Mouse (Mus musculus) hindbrain, embryonic 15.5 days (tissue): ENCODE data around the gene Mtcl1. TPM values are rescaled to one million over a fixed set of nuclear protein-coding genes. Genes with fewer than 3 reads are reported as not detected.

Source experiments
- ATAC-seq: fragments of 200-750 bp; cut with Nextera tagmentation; 2 replicates; pipeline ENCODE4 v1.8.0; 2017; ENCODE audit warnings: low read depth, moderate number of reproducible peaks, moderate TSS enrichment; ENCODE audit not compliant: low FRiP score
- H3K27ac ChIP-seq: fragments of 300-500 bp; sonication (generic); replicated peaks from 2 replicates; pipeline ENCODE4 v1.5.1; 2015; ENCODE audit warnings: mild to moderate bottlenecking, inconsistent platforms
- H3K27me3 ChIP-seq: fragments of 300-500 bp; sonication (generic); 2 replicates; pipeline ENCODE4 v1.6.1; 2015; ENCODE audit warnings: control low read depth, inconsistent platforms
- H3K36me3 ChIP-seq: fragments of 300-500 bp; sonication (generic); 2 replicates; pipeline ENCODE4 v1.6.1; 2015; ENCODE audit warnings: control low read depth, inconsistent platforms
- H3K4me1 ChIP-seq: fragments of 300-500 bp; sonication (generic); replicated peaks from 2 replicates; pipeline ENCODE4 v1.6.1; 2015; ENCODE audit warnings: control low read depth, inconsistent platforms
- H3K4me2 ChIP-seq: fragments of 300-500 bp; sonication (generic); 2 replicates; pipeline ENCODE4 v1.6.1; 2015; ENCODE audit warnings: moderate library complexity, mild to moderate bottlenecking, inconsistent platforms
- H3K4me3 ChIP-seq: fragments of 300-500 bp; sonication (generic); 2 replicates; pipeline ENCODE4 v1.5.1; 2015; ENCODE audit warnings: mild to moderate bottlenecking, inconsistent platforms
- H3K9ac ChIP-seq: fragments of 300-500 bp; sonication (generic); 2 replicates; pipeline ENCODE4 v1.6.1; 2015; ENCODE audit warnings: inconsistent platforms
- H3K9me3 ChIP-seq: fragments of 300-500 bp; sonication (generic); 2 replicates; pipeline ENCODE4 v1.6.1; 2016; ENCODE audit warnings: control low read depth, inconsistent platforms
- WGBS: fragments of 180-500 bp; shearing (Covaris S2); methylation state at CpG from one replicate; pipeline ENCODE4 v1.1.7; 2015; 5-methylcytosine and 5-hydroxymethylcytosine counted together
- polyA plus RNA-seq: library from polyadenylated mRNA; unstranded; fragments of >200 nt; fragmentation: Nextera tagmentation; extraction: Ambion mirVana; gene quantifications from 2 replicates; pipeline ENCODE4 v1.2.1, GENCODE M21; 2015

The Mtcl1 gene
- polyA plus RNA-seq, 1 experiment from 2014 or later = 38.8 TPM

DNA sequence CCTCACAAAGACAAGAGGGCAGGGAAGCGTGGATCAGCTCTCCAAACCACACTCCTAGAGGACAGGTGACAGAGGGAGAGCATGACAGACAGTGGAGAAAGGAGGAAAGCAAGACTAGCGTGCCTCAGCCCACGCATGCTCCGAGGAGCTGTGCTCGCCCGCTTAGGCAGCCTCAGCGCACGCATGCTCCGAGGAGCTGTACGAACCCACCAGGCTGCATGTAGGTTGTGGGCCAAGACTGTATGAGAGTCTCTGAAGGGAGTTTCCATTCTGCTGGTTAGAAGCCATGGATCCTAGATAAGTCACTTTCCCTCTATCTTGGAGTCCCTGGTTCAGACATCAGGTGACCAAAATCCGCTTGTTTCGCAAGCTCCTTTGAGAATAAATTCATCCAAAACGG, 29.8 kb upstream of the Mtcl1 start:
- Histone ChIP-seq H3K4me3 (peak overlapping the region; percentile 26), H3K27ac (peak overlapping the region; percentile 78), H3K36me3 (no peaks in the 10 kb centered on the region), H3K9me3 (0 out of 2 replicates have a peak, but pooled peaks cover 6% of the 10 kb centered on the region), H3K9ac (peak overlapping the region; percentile 39; the same call in 1 of the 2 replicates), H3K4me1 (peaks cover 27% of the 10 kb centered on the region), H3K27me3 (no peaks in the 10 kb centered on the region), H3K4me2 (peak overlapping the region; percentile 56)
- WGBS = 5% methylated on average over 13 of the region's 13 CpGs
- ATAC-seq = peak; percentile 93

GRCm38 (mm10) chr17:66473205-66473604, 23.7 kb upstream of the Mtcl1 start:
- no peak overlapping the region for H3K4me2 ChIP-seq
- no peaks in the 10 kb centered on the region for H3K4me1 ChIP-seq
- 80% methylated on average over 1 of the region's 1 CpGs for WGBS
- no peaks in the 10 kb centered on the region for H3K27me3 ChIP-seq
- no peak for ATAC-seq
- 0 out of 2 replicates have a peak, but pooled peaks cover 7% of the 10 kb centered on the region for H3K9me3 ChIP-seq
- H3K27ac ChIP-seq = no peak overlapping the region
- H3K9ac ChIP-seq = no peak overlapping the region
- H3K4me3 ChIP-seq = no peak overlapping the region
- no peaks in the 10 kb centered on the region for H3K36me3 ChIP-seq

DNA sequence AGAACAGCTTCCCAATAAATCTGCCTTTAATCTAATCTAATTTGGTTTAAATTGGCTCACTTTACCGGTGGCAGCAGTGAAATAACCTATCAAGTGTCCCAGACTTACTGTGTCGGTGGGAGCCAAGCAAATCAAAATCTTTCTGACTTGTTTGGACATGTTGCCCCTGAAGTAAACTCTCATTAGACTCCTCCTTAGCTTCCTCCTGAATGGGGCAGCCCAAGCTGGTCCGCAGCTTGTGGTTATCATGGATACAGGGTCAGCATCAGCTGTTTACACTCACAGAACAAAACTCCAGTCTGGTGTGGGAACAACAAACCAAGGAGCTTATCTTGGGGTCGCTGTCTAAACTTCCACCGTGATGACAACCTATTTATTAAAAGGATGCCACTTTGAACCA, 22.2 kb upstream of the Mtcl1 start:
- no peak overlapping the region for H3K4me2 ChIP-seq
- no peak overlapping the region for H3K4me3 ChIP-seq
- no peak overlapping the region for H3K9ac ChIP-seq
- 0 out of 2 replicates have a peak, but pooled peaks cover 7% of the 10 kb centered on the region for H3K9me3 ChIP-seq
- no peak for ATAC-seq
- 82% methylated on average over 5 of the region's 5 CpGs for WGBS
- no peaks in the 10 kb centered on the region for H3K27me3 ChIP-seq
- H3K4me1 ChIP-seq = no peaks in the 10 kb centered on the region
- no peaks in the 10 kb centered on the region for H3K36me3 ChIP-seq
- H3K27ac ChIP-seq = no peak overlapping the region

GRCm38 (mm10) chr17:66471252-66471651, 21.7 kb upstream of the Mtcl1 start:
- H3K27me3 ChIP-seq = no peaks in the 10 kb centered on the region
- no peaks in the 10 kb centered on the region for H3K4me1 ChIP-seq
- no peak overlapping the region for H3K4me2 ChIP-seq
- 89% methylated on average over 4 of the region's 4 CpGs for WGBS
- H3K9ac ChIP-seq = no peak overlapping the region
- H3K27ac ChIP-seq = no peak overlapping the region
- 0 out of 2 replicates have a peak, but pooled peaks cover 7% of the 10 kb centered on the region for H3K9me3 ChIP-seq
- no peak for ATAC-seq
- no peaks in the 10 kb centered on the region for H3K36me3 ChIP-seq
- no peak overlapping the region for H3K4me3 ChIP-seq

- 35% methylated on average over 8 of the region's 8 CpGs for WGBS
- Histone ChIP-seq H3K4me1 (no peaks in the 10 kb centered on the region), H3K27ac (no peak overlapping the region), H3K9ac (no peak overlapping the region), H3K4me2 (no peak overlapping the region), H3K4me3 (no peak overlapping the region), H3K36me3 (no peaks in the 10 kb centered on the region), H3K27me3 (no peaks in the 10 kb centered on the region), H3K9me3 (0 out of 2 replicates have a peak, but pooled peaks cover 7% of the 10 kb centered on the region)
- ATAC-seq = no peak
Observed at GRCm38 (mm10) chr17:66470020-66470419, 20.5 kb upstream of the Mtcl1 start.

DNA sequence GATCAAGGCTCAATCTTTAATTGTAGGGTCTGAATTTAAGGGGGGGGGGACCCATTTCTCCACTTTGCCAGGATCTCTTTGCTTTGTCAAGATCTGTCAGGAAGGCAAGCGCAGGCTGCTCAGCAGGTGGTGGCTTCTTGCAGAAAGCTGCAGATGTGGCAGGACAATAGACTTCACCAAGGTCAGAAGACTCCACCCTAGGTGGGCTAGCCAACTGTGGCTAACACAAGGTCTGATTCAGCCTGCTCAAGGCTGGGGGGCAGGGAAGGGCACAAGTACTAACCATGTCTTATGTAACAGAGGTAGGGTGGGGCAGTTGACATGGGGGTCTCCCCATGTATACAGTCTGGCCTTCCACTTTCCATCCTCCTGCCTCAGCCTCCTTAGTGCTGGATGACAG, 7.7 kb upstream of the Mtcl1 start:
- H3K4me3 ChIP-seq = no peak overlapping the region
- no peak overlapping the region for H3K4me2 ChIP-seq
- no peak overlapping the region for H3K9ac ChIP-seq
- 25% methylated on average over 1 of the region's 1 CpGs for WGBS
- H3K27me3 ChIP-seq = no peaks in the 10 kb centered on the region
- no peaks in the 10 kb centered on the region for H3K9me3 ChIP-seq
- ATAC-seq = no peak
- no peaks in the 10 kb centered on the region for H3K36me3 ChIP-seq
- H3K4me1 ChIP-seq = no peaks in the 10 kb centered on the region
- no peak overlapping the region for H3K27ac ChIP-seq

- WGBS = under 1% methylated on average over 11 of the region's 11 CpGs
- H3K4me3 ChIP-seq = peak overlapping the region; percentile 90; the same call in 1 of the 2 replicates
- H3K36me3 ChIP-seq = no peaks in the 10 kb centered on the region
- H3K27me3 ChIP-seq = no peaks in the 10 kb centered on the region
- H3K4me1 ChIP-seq = peaks cover 34% of the 10 kb centered on the region
- H3K4me2 ChIP-seq = peak overlapping the region; percentile 78
- ATAC-seq = no peak
- H3K27ac ChIP-seq = no peak overlapping the region
- no peaks in the 10 kb centered on the region for H3K9me3 ChIP-seq
- H3K9ac ChIP-seq = no peak overlapping the region
Observed at GRCm38 (mm10) chr17:66451143-66451542, 1.6 kb upstream of the Mtcl1 start.

DNA sequence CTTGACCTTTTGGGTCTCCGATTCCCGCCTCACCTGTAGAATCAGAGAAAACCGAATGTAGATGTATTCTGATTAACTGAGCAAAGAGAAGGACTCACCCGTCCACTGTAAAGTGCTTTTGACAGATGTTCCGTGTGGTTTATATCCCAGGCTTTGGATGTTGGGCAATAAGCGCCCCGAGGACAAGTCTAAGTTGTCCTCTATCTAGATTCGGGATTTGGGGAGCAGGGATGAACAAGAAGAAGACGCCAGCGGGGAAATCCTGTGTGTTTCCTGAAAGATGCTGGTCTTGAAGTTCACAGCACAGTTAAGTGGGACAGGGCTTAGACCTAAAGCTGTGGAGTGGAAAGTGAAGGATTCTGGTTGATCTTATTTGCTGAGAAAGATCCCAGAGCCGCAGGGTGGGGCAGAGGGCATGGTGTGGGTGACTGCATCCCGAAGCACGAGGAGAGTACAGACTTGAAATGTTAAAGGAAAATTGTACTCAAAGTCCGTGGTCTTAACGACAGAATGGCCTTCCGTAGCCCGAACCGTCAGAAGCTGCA, 1.0 kb upstream of the Mtcl1 start:
- Histone ChIP-seq H3K9ac (peak overlapping the region; percentile 95), H3K4me2 (peak overlapping the region; percentile 78), H3K27ac (peak overlapping the region; percentile 94; the same call in 1 of the 2 replicates), H3K4me1 (peaks cover 39% of the 10 kb centered on the region), H3K36me3 (no peaks in the 10 kb centered on the region), H3K9me3 (no peaks in the 10 kb centered on the region), H3K27me3 (no peaks in the 10 kb centered on the region), H3K4me3 (peak overlapping the region; percentile 90)
- no peak for ATAC-seq
- 3% methylated on average over 18 of the region's 18 CpGs for WGBS

- Histone ChIP-seq H3K4me1 (peaks cover 58% of the 10 kb centered on the region), H3K9ac (peak overlapping the region; percentile 95), H3K27ac (peak overlapping the region; percentile 94), H3K36me3 (no peaks in the 10 kb centered on the region), H3K9me3 (no peaks in the 10 kb centered on the region), H3K27me3 (no peaks in the 10 kb centered on the region), H3K4me3 (peak overlapping the region; percentile 90), H3K4me2 (peak overlapping the region; percentile 78)
- under 1% methylated on average over 97 of the region's 136 CpGs for WGBS
- ATAC-seq = peak; percentile 1
Observed at GRCm38 (mm10) chr17:66448421-66449405, 837 bp downstream of the Mtcl1 start.

DNA sequence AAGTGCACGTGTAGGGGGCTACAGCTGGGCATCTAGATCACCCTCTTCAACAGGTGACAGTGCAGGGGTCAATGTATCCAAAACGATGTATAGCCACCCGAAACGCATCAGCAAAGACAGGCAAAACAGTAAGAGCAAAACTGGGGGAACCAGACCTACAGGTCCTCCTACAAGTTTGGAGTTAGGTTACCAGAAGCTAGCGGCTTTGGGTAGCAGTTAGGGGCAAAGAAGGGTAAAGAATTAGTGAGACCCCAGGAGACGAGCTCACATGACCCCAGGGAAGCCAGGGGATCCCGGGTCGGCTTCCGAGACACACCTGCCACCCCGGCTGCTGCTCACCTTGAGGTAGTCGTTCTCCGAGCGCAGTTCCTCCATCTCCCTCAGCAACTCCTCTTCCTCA, 1.6 kb downstream of the Mtcl1 start:
- Histone ChIP-seq H3K4me1 (peaks cover 62% of the 10 kb centered on the region), H3K4me2 (peak overlapping the region; percentile 78), H3K9me3 (no peaks in the 10 kb centered on the region), H3K36me3 (no peaks in the 10 kb centered on the region), H3K27ac (peak overlapping the region; percentile 94), H3K27me3 (no peaks in the 10 kb centered on the region), H3K4me3 (peak overlapping the region; percentile 90), H3K9ac (peak overlapping the region; percentile 95)
- no peak for ATAC-seq
- 0% methylated on average over 13 of the region's 13 CpGs for WGBS

- 0 out of 2 replicates have a peak overlapping the region, but pooled peaks have one; percentile 41 for H3K27ac ChIP-seq
- ATAC-seq = no peak
- H3K4me1 ChIP-seq = peaks cover 66% of the 10 kb centered on the region
- no peaks in the 10 kb centered on the region for H3K27me3 ChIP-seq
- 27% methylated on average over 7 of the region's 7 CpGs for WGBS
- H3K4me3 ChIP-seq = peak overlapping the region; percentile 90
- no peaks in the 10 kb centered on the region for H3K9me3 ChIP-seq
- no peaks in the 10 kb centered on the region for H3K36me3 ChIP-seq
- H3K9ac ChIP-seq = peak overlapping the region; percentile 95
- peak overlapping the region; percentile 78 for H3K4me2 ChIP-seq
Observed at GRCm38 (mm10) chr17:66447007-66447312, 2.6 kb downstream of the Mtcl1 start.
